Mouse (Mus musculus) ovary, adult 2 months (tissue): ENCODE data around the gene Gm21454. TPM values are rescaled to one million over a fixed set of nuclear protein-coding genes. Genes with fewer than 3 reads are reported as not detected.

ENCODE experiments used
- polyA plus RNA-seq: library from polyadenylated mRNA; depleted of rRNA; stranded (reverse); fragments of >200 nt; gene quantifications from 2 replicates; pipeline ENCODE4 v1.2.3, GENCODE M21; 2012; rRNA removed

Gm21454 gene
- polyA plus RNA-seq, result not detected in 2 replicates

DNA sequence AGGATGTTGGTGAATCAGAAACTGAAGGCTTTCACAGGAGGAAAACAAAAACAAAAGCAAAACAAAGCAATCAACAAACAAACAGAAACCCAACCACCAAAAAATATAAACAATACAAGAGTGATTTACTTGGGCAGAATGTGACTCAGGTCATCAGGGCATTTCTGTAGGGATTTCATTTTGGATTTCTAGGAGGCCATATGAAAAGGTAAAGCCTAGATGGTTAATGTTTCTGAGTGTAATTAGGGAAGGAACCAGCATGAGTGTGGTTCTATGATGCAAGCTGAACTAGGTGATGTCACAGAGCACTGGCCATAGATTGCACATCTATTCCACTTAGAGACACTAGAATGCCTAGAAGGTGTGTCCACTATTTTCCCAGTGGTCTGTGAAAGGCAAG lies at the start of gene Gm21454, which contains the start of gene Gm21440:
TSS of gene Gm21454 (plus strand) at position 352 of the 400 bp plus-strand sequence.
TSS of gene Gm21440 (plus strand) at position 301 of the 400 bp plus-strand sequence.

DNA sequence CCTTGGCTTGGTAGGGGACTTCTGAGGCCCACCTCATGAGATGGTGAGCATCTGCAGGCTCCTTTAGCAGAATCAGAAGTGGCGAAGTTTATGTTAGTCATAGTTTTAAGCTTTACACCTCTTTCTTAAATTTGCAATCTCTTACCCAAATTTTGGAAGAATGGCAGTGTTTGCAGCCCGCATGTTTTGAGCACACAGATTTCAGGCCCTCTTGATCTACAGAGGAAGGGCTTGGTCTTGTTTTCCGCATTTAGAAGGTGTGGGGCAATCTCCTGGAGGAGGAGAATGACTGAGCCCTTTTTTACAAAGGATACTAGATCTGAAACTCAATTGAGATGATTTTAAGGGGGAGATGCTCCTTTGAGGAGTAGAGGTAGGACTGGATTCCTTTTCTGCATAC lies 28.4 kb upstream of the Gm21454 start, which contains the start of gene Gm21828:
TSS of gene Gm21828 (minus strand) at position 101 of the 400 bp plus-strand sequence.

DNA sequence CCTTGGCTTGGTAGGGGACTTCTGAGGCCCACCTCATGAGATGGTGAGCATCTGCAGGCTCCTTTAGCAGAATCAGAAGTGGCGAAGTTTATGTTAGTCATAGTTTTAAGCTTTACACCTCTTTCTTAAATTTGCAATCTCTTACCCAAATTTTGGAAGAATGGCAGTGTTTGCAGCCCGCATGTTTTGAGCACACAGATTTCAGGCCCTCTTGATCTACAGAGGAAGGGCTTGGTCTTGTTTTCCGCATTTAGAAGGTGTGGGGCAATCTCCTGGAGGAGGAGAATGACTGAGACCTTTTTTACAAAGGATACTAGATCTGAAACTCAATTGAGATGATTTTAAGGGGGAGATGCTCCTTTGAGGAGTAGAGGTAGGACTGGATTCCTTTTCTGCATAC lies 96.7 kb downstream of the Gm21454 start, which contains the start of gene Gm21725:
TSS of gene Gm21725 (minus strand) at position 101 of the 400 bp plus-strand sequence.

Other genes starting within 250 kb of the Gm21454 start
- not detected in 2 replicates for gene Gm20807, start 209.6 kb upstream of the Gm21454 start, polyA plus RNA-seq
- not detected in 2 replicates for gene Gm21891, start 119.0 kb upstream of the Gm21454 start, polyA plus RNA-seq
- gene Gm21425, start 90.5 kb upstream of the Gm21454 start, polyA plus RNA-seq, result not detected in 2 replicates
- not detected in 2 replicates for gene Gm21828, start 28.5 kb upstream of the Gm21454 start, polyA plus RNA-seq
- not detected in 2 replicates for gene Gm21440, start 51 bp upstream of the Gm21454 start, polyA plus RNA-seq
- gene Gm21725, start 96.6 kb downstream of the Gm21454 start, polyA plus RNA-seq, result not detected in 2 replicates
- not detected in 2 replicates for gene Gm21866, start 213.1 kb downstream of the Gm21454 start, polyA plus RNA-seq
- not detected in 2 replicates for gene Gm20773, start 241.6 kb downstream of the Gm21454 start, polyA plus RNA-seq